14 mouse cellular contexts compared by ENCODE assay signal in the genomic region with DNA sequence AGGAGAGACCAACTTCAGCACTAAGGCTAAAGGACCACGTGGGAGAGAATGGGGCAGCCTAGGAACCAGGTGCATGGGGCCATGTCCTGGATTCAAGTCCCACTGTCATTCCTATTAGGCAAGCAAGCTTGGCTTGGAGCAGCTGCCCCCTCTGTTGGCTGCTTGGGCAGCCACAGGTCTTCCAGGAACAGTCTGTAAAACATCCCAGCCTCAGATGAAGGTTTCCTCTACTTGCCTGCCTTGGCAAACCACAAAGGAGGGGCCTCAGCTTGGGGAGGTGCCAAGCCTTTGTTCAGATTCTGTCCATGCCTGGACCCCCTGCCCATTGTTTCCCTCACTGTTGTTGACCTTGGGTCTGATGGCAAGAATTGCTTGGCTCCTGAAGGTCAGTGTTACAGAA. TPM values are rescaled to one million over a fixed set of nuclear protein-coding genes. Genes with fewer than 3 reads are reported as not detected.
A peak's percentile ranks its signal among the peaks of the same experiment; 100 is the strongest.
DNase-seq lines count a peak whose midpoint lies in the region; ATAC-seq and TF ChIP-seq lines count a peak whose summit lies in the region.
"Had no signal": no experiment of that assay in that cellular context is flagged by ENCODE, and none has a peak within 500 bp of the region (broad histone marks: within the 10 kb centered on the region; RNA-seq: fewer than 3 reads in every experiment).

No protein-coding gene starts in this region.

- H3K4me1 ChIP-seq in heart, adult 2 months (ENCODE audit: control insufficient read depth, insufficient read depth, low read length): peaks cover 17% of the 10 kb centered on the region
- H3K4me1 ChIP-seq in liver, embryonic 13.5 days (replicated peaks): peaks cover 87% of the 10 kb centered on the region
- H3K4me1 ChIP-seq in stomach, postnatal 0 days (replicated peaks; ENCODE audit: control insufficient read depth, insufficient read depth): 0 out of 2 replicates have a peak, but pooled peaks cover 3% of the 10 kb centered on the region

- H3K79me2 ChIP-seq in heart, adult 2 months (replicated peaks; ENCODE audit: control insufficient read depth, insufficient read depth, low read length): no peaks in the 10 kb centered on the region

- no peaks in the 10 kb centered on the region for H3K9me3 ChIP-seq in liver, embryonic 13.5 days (replicated peaks)
- H3K9me3 ChIP-seq in stomach, postnatal 0 days (ENCODE audit: control insufficient read depth, low read length): no peaks in the 10 kb centered on the region

- H3K27ac ChIP-seq in heart, adult 2 months: no peak overlapping the region; the same call in 1 of the 2 replicates
- H3K27ac ChIP-seq in liver, embryonic 13.5 days: peak overlapping the region; percentile 96
- H3K27ac ChIP-seq in stomach, postnatal 0 days (replicated peaks): no peak overlapping the region; the same call in 1 of the 2 replicates

- no peak overlapping the region for H3K4me3 ChIP-seq in heart, adult 2 months
- no peak overlapping the region for H3K4me3 ChIP-seq in liver, embryonic 13.5 days (replicated peaks)
- no peak overlapping the region for H3K4me3 ChIP-seq in stomach, postnatal 0 days (ENCODE audit: low read depth, low read length)

- no peak for TF ChIP-seq EP300 in heart, adult 2 months (IDR thresholded peaks at IDR 0.05; ENCODE audit: insufficient read depth, low read depth, low read length)
- TF ChIP-seq EP300 in stomach, postnatal 0 days (optimal IDR thresholded peaks at IDR 0.05): no peak

- H3K4me2 ChIP-seq in liver, embryonic 13.5 days: peak overlapping the region; percentile 62
- no peak overlapping the region for H3K4me2 ChIP-seq in stomach, postnatal 0 days (replicated peaks; ENCODE audit: low read depth)

- no peak for TF ChIP-seq POLR2A in heart, adult 2 months (IDR thresholded peaks at IDR 0.05; ENCODE audit: insufficient read depth, low read depth, low read length)

- intact Hi-C loops in heart, adult 2 months (cut with DNase I): loop anchor here (1.0 kb wide), 1 partner anchor 78 kb away; no protein-coding TSS in a partner anchor
- intact Hi-C loops in heart, postnatal 14 days (cut with DNase I): no loop called here

- peak; percentile 65 for TF ChIP-seq CTCF in heart, adult 2 months (IDR thresholded peaks at IDR 0.05)
- TF ChIP-seq CTCF in stomach, postnatal 0 days (IDR thresholded peaks at IDR 0.05; ENCODE audit: low read depth): peak; percentile 56

- H3K9ac ChIP-seq in heart, adult 2 months (ENCODE audit: low read depth, low read length): no peak overlapping the region
- H3K9ac ChIP-seq in liver, embryonic 13.5 days: peak overlapping the region; percentile 67
- no peak overlapping the region for H3K9ac ChIP-seq in stomach, postnatal 0 days (ENCODE audit: low read length)

- H3K27me3 ChIP-seq in heart, adult 2 months (ENCODE audit: control insufficient read depth, insufficient read depth, low read length): no peaks in the 10 kb centered on the region
- H3K27me3 ChIP-seq in liver, embryonic 13.5 days: 0 out of 2 replicates have a peak, but pooled peaks cover 1% of the 10 kb centered on the region
- no peaks in the 10 kb centered on the region for H3K27me3 ChIP-seq in stomach, postnatal 0 days (ENCODE audit: control insufficient read depth, insufficient read depth, low read length)

- WGBS in heart, adult 2 months: 57% methylated on average over 1 of the region's 1 CpGs
- WGBS in liver, embryonic 13.5 days (ENCODE audit: insufficient replicate concordance): 33% methylated on average over 1 of the region's 1 CpGs
- 56% methylated on average over 1 of the region's 1 CpGs for whole genome bisulfite sequencing in stomach, postnatal 0 days

- H3K36me3 ChIP-seq in heart, adult 2 months (ENCODE audit: control insufficient read depth, insufficient read depth, low read length): no peaks in the 10 kb centered on the region
- H3K36me3 ChIP-seq in liver, embryonic 13.5 days: no peaks in the 10 kb centered on the region
- H3K36me3 ChIP-seq in stomach, postnatal 0 days (ENCODE audit: control insufficient read depth, insufficient read depth, low read length): no peaks in the 10 kb centered on the region

- peak in 1 of 2 experiments; percentile 37 for DNase-seq in heart, adult 2 months
- no peak for DNase-seq in heart, postnatal 14 days
- peak; percentile 38 for DNase-seq in spleen, adult 12 weeks (ENCODE audit: low spot score)
- no peak for DNase-seq in spleen, adult 18-20 months
- no peak for DNase-seq in liver, embryonic 13.5 days
- DNase-seq in stomach, postnatal 0 days (ENCODE audit: low spot score): no peak
- DNase-seq in kidney, adult 9 months: no peak
- no peak for DNase-seq in gastrocnemius, adult 18-20 months (ENCODE audit: low spot score)
- DNase-seq: adrenal gland, adult 8-10 months; B cell, adult 2 months had no signal

- no peak for ATAC-seq in liver, embryonic 13.5 days (ENCODE audit: low read depth)
- 0 out of 2 replicates have a peak, but pooled peaks have one; percentile 13 for ATAC-seq in stomach, postnatal 0 days (ENCODE audit: low FRiP score, low TSS enrichment)
- ATAC-seq: inflammation-experienced regulatory T-cells, adult 6 months had no signal

RNA-seq across cellular contexts. Expression of a gene that starts 11.4 kb away (rescaled TPM):
- total RNA-seq in heart, adult 2 months (2021): 100 to 1,000 TPM; 377 to 449 TPM
- 433 and 638 TPM in 2 replicates for polyA plus RNA-seq in heart, adult 2 months (2012; rRNA removed)
- 100 to 1,000 TPM; 397 to 446 TPM for total RNA-seq in heart, postnatal 14 days (2021)
- 41.7 and 45.2 TPM in 2 replicates for polyA plus RNA-seq in liver, embryonic 13.5 days (2015; fragmentation: Nextera tagmentation; extraction: Ambion mirVana)
- polyA plus RNA-seq in stomach, postnatal 0 days (2015; fragmentation: Nextera tagmentation; extraction: Ambion mirVana): 15.3 and 16.2 TPM in 2 replicates
- 100 to 1,000 TPM; 212 to 215 TPM for total RNA-seq in gastrocnemius, adult 18-20 months (2021)
- polyA plus RNA-seq: inflammation-experienced regulatory T-cells, adult 6 months had no signal

RNA-seq across cellular contexts. Expression of a gene that starts 51.3 kb away (rescaled TPM):
- total RNA-seq in heart, adult 2 months (2021): not detected
- polyA plus RNA-seq in heart, adult 2 months (2012; rRNA removed): not detected in 2 replicates
- not detected for total RNA-seq in heart, postnatal 14 days (2021)
- polyA plus RNA-seq in liver, embryonic 13.5 days (2015; fragmentation: Nextera tagmentation; extraction: Ambion mirVana): 0.06 and 0.08 TPM in 2 replicates
- not detected in 2 replicates for polyA plus RNA-seq in stomach, postnatal 0 days (2015; fragmentation: Nextera tagmentation; extraction: Ambion mirVana)
- total RNA-seq in gastrocnemius, adult 18-20 months (2021): not detected
- total RNA-seq: adrenal gland, adult 8-10 months; megakaryocyte-erythroid progenitor cell, adult 5-6 weeks had no signal
- polyA plus RNA-seq: heart, embryonic 16.5 days; inflammation-experienced regulatory T-cells, adult 6 months; limb, embryonic 11.5 days had no signal
